24 mouse cellular contexts compared by ENCODE assay signal in the genomic region with DNA sequence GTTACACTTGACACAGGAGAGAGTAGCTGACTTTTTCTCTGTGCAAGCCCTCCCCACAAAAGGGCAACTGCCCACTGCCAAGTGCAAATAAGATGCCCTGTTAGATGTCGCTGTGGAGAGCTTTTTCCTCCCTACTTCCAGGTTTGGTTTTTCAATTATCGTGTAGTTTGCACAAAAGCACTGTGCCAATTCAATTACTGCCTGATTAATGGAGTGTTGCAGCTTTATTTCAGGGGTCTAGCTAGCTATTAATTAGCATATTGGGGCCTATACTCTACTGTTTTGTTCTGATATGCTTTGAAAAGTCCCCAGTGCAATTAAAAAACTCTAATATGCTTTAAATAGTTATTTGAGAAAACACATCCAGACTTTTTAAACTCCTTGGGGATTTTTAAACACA.
"Had no signal": no experiment of that assay in that cellular context is flagged by ENCODE, and none has a peak within 500 bp of the region (broad histone marks: within the 10 kb centered on the region; RNA-seq: fewer than 3 reads in every experiment).

No protein-coding gene starts in this region.

- H3K9ac ChIP-seq: heart, embryonic 13.5 days; heart, embryonic 15.5 days; hindbrain, embryonic 13.5 days; hindbrain, embryonic 15.5 days; limb, embryonic 13.5 days; limb, embryonic 15.5 days; liver, embryonic 12.5 days; liver, embryonic 14.5 days had no signal

- H3K9me3 ChIP-seq: heart, embryonic 13.5 days; heart, embryonic 15.5 days; limb, embryonic 13.5 days; limb, embryonic 15.5 days; liver, embryonic 12.5 days had no signal

- H3K4me2 ChIP-seq: heart, embryonic 11.5 days; heart, embryonic 13.5 days; heart, embryonic 15.5 days; hindbrain, embryonic 13.5 days; hindbrain, embryonic 15.5 days; limb, embryonic 13.5 days; limb, embryonic 15.5 days; liver, embryonic 12.5 days had no signal

- H3K27ac ChIP-seq: heart, adult 2 months; heart, embryonic 13.5 days; heart, embryonic 15.5 days; hindbrain, embryonic 13.5 days; hindbrain, embryonic 15.5 days; hindbrain, postnatal 0 days; limb, embryonic 13.5 days; limb, embryonic 15.5 days; liver, embryonic 12.5 days; liver, embryonic 14.5 days had no signal

- ATAC-seq: hindbrain, postnatal 0 days; intestine, embryonic 16.5 days; liver, embryonic 12.5 days had no signal

- DNase-seq: gastrocnemius, postnatal 14 days; gastrocnemius, postnatal 36 days; heart, adult 11 months; heart, adult 2 months; heart, postnatal 14 days; heart, postnatal 36 days; kidney, adult 11 months; kidney, adult 8-10 months; kidney, postnatal 14 days; kidney, postnatal 36 days; layer of hippocampus, adult 9-11 months; layer of hippocampus, postnatal 36 days; left cerebral cortex, postnatal 4 days had no signal

- H3K4me1 ChIP-seq: heart, embryonic 13.5 days; heart, embryonic 15.5 days; hindbrain, embryonic 13.5 days; hindbrain, embryonic 15.5 days; limb, embryonic 13.5 days; limb, embryonic 15.5 days; liver, embryonic 12.5 days had no signal

- H3K36me3 ChIP-seq: heart, embryonic 13.5 days; heart, embryonic 15.5 days; hindbrain, embryonic 13.5 days; hindbrain, embryonic 15.5 days; limb, embryonic 13.5 days; limb, embryonic 15.5 days; liver, embryonic 12.5 days had no signal

- H3K4me3 ChIP-seq: heart, adult 2 months; heart, embryonic 13.5 days; heart, embryonic 15.5 days; hindbrain, embryonic 13.5 days; hindbrain, embryonic 15.5 days; limb, embryonic 13.5 days; limb, embryonic 15.5 days; liver, embryonic 12.5 days had no signal

- H3K27me3 ChIP-seq: heart, embryonic 13.5 days; heart, embryonic 15.5 days; hindbrain, embryonic 13.5 days; hindbrain, embryonic 15.5 days; limb, embryonic 13.5 days; limb, embryonic 15.5 days; liver, embryonic 12.5 days had no signal
